Mouse (Mus musculus) stomach, embryonic 16.5 days (tissue): ENCODE data around the gene Gm10300. TPM values are rescaled to one million over a fixed set of nuclear protein-coding genes. Genes with fewer than 3 reads are reported as not detected.

ENCODE experiments used
- ATAC-seq: fragments of 200-750 bp; cut with Nextera tagmentation; 2 replicates; pipeline ENCODE4 v1.8.0; 2017; ENCODE audit warnings: moderate number of reproducible peaks, moderate TSS enrichment; ENCODE audit not compliant: insufficient read depth, low FRiP score
- H3K27ac ChIP-seq: fragments of 300-500 bp; sonication (generic); 2 replicates; pipeline ENCODE4 v1.5.1; 2014; ENCODE audit warnings: low read length
- H3K27me3 ChIP-seq: fragments of 300-500 bp; sonication (generic); 2 replicates; pipeline ENCODE4 v1.6.1; 2014; ENCODE audit warnings: low read length, control low read depth, mixed read lengths; ENCODE audit not compliant: control insufficient read depth, insufficient read depth
- H3K36me3 ChIP-seq: fragments of 300-500 bp; sonication (generic); 2 replicates; pipeline ENCODE4 v1.6.1; 2014; ENCODE audit warnings: low read length; ENCODE audit not compliant: control insufficient read depth, insufficient read depth
- H3K4me1 ChIP-seq: fragments of 300-500 bp; sonication (generic); 2 replicates; pipeline ENCODE4 v1.6.1; 2014; ENCODE audit warnings: low read length, control low read depth, mixed read lengths; ENCODE audit not compliant: control insufficient read depth, insufficient read depth
- H3K4me2 ChIP-seq: fragments of 300-500 bp; sonication (generic); 2 replicates; pipeline ENCODE4 v1.6.1; 2014; ENCODE audit warnings: low read depth, low read length, mixed read lengths
- H3K4me3 ChIP-seq: fragments of 300-500 bp; sonication (generic); replicated peaks from 2 replicates; pipeline ENCODE4 v1.5.1; 2014; ENCODE audit warnings: mild to moderate bottlenecking, low read length
- H3K9ac ChIP-seq: fragments of 300-500 bp; sonication (generic); 2 replicates; pipeline ENCODE4 v1.6.1; 2014; ENCODE audit warnings: low read length
- H3K9me3 ChIP-seq: fragments of 300-500 bp; sonication (generic); replicated peaks from 2 replicates; pipeline ENCODE4 v1.6.1; 2016; ENCODE audit warnings: low read length, control low read depth; ENCODE audit not compliant: control insufficient read depth
- WGBS: fragments of 180-500 bp; shearing (Covaris S2); extraction: QIAGEN DNeasy Blood & Tissue Kit; methylation state at CpG from one replicate; pipeline ENCODE4 v1.1.7; 2014; 5-methylcytosine and 5-hydroxymethylcytosine counted together
- polyA plus RNA-seq: library from polyadenylated mRNA; unstranded; fragments of >200 nt; fragmentation: Nextera tagmentation; extraction: Ambion mirVana; gene quantifications from 2 replicates; pipeline ENCODE4 v1.2.1, GENCODE M21; 2015

Gene Gm10300
- polyA plus RNA-seq, 1 experiment from 2014 or later: 0.05 TPM

DNA sequence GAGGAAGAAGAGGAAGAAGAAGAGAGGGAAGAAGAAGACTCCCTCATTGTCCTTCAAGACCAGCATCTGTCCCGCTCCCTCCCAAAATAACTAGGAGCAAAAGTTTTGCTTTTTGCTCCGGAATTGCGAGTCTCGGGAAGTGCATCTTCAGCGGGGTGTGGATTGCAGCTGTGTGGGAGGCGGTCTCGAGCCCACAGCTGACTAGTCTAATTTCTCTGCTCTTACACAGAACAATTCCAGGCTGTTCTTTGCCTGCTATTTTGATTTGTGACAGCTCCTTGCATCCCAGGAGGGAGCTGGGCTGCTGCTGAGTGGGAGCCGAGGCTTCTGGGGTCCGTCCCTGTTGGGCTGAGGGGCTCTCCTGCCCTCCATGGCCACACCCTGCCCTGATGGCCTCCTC is 45.1 kb downstream of the Gm10300 start:
- no peak overlapping the region for H3K27ac ChIP-seq
- H3K27me3 ChIP-seq: no peaks in the 10 kb centered on the region
- WGBS: 56% methylated on average over 9 of the region's 9 CpGs
- H3K9ac ChIP-seq: no peak overlapping the region
- no peaks in the 10 kb centered on the region for H3K4me1 ChIP-seq
- no peak overlapping the region for H3K4me3 ChIP-seq
- H3K36me3 ChIP-seq: no peaks in the 10 kb centered on the region
- no peaks in the 10 kb centered on the region for H3K9me3 ChIP-seq
- ATAC-seq: no peak
- H3K4me2 ChIP-seq: no peak overlapping the region

DNA sequence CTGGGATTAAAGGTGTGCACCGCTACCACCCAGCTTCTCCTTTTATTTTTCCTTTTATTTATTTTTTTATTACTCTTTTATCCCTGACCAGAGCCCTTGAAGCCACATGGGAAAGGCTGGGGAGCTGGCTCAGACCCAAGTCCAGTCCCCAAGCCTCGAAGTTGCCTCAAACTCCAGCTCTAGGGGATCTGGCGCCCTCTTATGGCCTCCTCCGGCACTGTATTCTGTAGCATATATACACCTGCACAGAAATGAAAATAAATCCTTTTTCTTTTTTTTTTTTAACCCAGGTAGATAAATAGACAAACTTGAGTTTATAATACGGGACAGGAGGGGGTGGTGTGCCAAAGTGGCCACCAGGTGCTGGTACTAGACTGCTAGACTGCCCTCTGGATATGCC is 47.2 kb downstream of the Gm10300 start:
- Histone ChIP-seq H3K4me2 (no peak overlapping the region), H3K27me3 (no peaks in the 10 kb centered on the region), H3K4me1 (no peaks in the 10 kb centered on the region), H3K9me3 (no peaks in the 10 kb centered on the region), H3K4me3 (no peak overlapping the region), H3K9ac (no peak overlapping the region), H3K27ac (no peak overlapping the region), H3K36me3 (no peaks in the 10 kb centered on the region)
- ATAC-seq: no peak
- WGBS: 82% methylated on average over 5 of the region's 5 CpGs

DNA sequence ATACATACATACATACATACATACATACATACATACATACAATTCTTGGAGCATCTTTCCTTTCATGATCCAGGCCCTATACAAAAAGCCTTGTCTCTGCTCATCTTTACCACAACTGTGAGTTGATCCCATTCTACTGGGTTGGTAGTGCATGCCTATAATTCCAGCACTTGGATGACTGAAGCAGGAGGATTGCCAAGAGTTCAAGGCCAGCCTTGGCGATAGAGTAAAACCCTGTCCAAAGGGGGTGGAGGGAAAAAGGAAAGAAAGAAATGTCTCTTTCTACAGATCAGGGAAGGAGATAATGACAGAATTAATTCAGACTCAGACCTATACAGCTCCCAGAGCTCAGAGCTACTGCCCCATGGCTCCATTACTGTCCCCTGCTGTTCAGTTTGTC is 48.7 kb downstream of the Gm10300 start:
- Histone ChIP-seq H3K27me3 (no peaks in the 10 kb centered on the region), H3K9ac (no peak overlapping the region), H3K36me3 (no peaks in the 10 kb centered on the region), H3K4me1 (no peaks in the 10 kb centered on the region), H3K4me3 (no peak overlapping the region), H3K4me2 (no peak overlapping the region), H3K9me3 (no peaks in the 10 kb centered on the region), H3K27ac (no peak overlapping the region)
- no peak for ATAC-seq
- WGBS: 91% methylated on average over 1 of the region's 1 CpGs

Other genes starting within 250 kb of the Gm10300 start
- gene Ptpru, start 236.4 kb upstream of the Gm10300 start, polyA plus RNA-seq: 13.7 and 13.8 TPM in 2 replicates
- gene Mecr, start 231.2 kb upstream of the Gm10300 start, polyA plus RNA-seq: 56.1 and 57.0 TPM in 2 replicates
- 74.4 and 81.2 TPM in 2 replicates for gene Srsf4, start 201.1 kb upstream of the Gm10300 start, polyA plus RNA-seq
- gene Tmem200b, start 152.9 kb upstream of the Gm10300 start, polyA plus RNA-seq: 0.22 and 0.41 TPM in 2 replicates
- 55.7 and 60.0 TPM in 2 replicates for gene Epb41, start 624 bp downstream of the Gm10300 start, polyA plus RNA-seq
- 0.17 and 0.30 TPM in 2 replicates for gene Oprd1, start 69.8 kb downstream of the Gm10300 start, polyA plus RNA-seq
- 75.6 and 84.2 TPM in 2 replicates for gene Ythdf2, start 137.6 kb downstream of the Gm10300 start, polyA plus RNA-seq
- 25.6 and 28.7 TPM in 2 replicates for gene Gmeb1, start 186.9 kb downstream of the Gm10300 start, polyA plus RNA-seq
- 35.5 and 42.8 TPM in 2 replicates for gene Taf12, start 199.7 kb downstream of the Gm10300 start, polyA plus RNA-seq
- gene Rab42, start 228.7 kb downstream of the Gm10300 start, polyA plus RNA-seq: 1.5 and 2.2 TPM in 2 replicates